Mouse (Mus musculus) kidney, postnatal 0 days (tissue): ENCODE data around the gene Tubgcp3. TPM values are rescaled to one million over a fixed set of nuclear protein-coding genes. Genes with fewer than 3 reads are reported as not detected.
"Not testable (repeated sequence)": the region's sequence is repeated elsewhere in the genome, so short reads cannot be mapped to it uniquely, and the experiment has no call there.

Experiments used
- ATAC-seq: fragments of 200-750 bp; cut with Nextera tagmentation; replicated peaks from 2 replicates; pipeline ENCODE4 v1.8.0; 2017; ENCODE audit warnings: low read depth, moderate number of reproducible peaks, moderate TSS enrichment, moderate library complexity; ENCODE audit not compliant: low FRiP score
- DNase-seq: peaks from one replicate; pipeline ENCODE4 v3.0.0-alpha.2; 2016; ENCODE audit warnings: low spot score
- H3K27ac ChIP-seq: fragments of 300-500 bp; sonication (generic); 2 replicates; pipeline ENCODE4 v1.5.1; 2014; ENCODE audit warnings: mild to moderate bottlenecking
- H3K27me3 ChIP-seq: fragments of 300-500 bp; sonication (generic); 2 replicates; pipeline ENCODE4 v1.6.1; 2014; ENCODE audit warnings: low read length, mixed read lengths; ENCODE audit not compliant: insufficient read depth
- H3K36me3 ChIP-seq: fragments of 300-500 bp; sonication (generic); 2 replicates; pipeline ENCODE4 v1.6.1; 2014; ENCODE audit warnings: low read length, mixed read lengths; ENCODE audit not compliant: insufficient read depth
- H3K4me1 ChIP-seq: fragments of 300-500 bp; sonication (generic); replicated peaks from 2 replicates; pipeline ENCODE4 v1.6.1; 2014; ENCODE audit warnings: antibody characterized with exemption, low read length, mixed read lengths; ENCODE audit not compliant: insufficient read depth
- H3K4me2 ChIP-seq: fragments of 300-500 bp; sonication (generic); 2 replicates; pipeline ENCODE4 v1.6.1; 2014; ENCODE audit warnings: mild to moderate bottlenecking, low read length, moderate library complexity, mixed read lengths
- H3K4me3 ChIP-seq: fragments of 300-500 bp; sonication (generic); replicated peaks from 2 replicates; pipeline ENCODE4 v1.5.1; 2014; ENCODE audit warnings: low read depth, low read length
- H3K9ac ChIP-seq: fragments of 300-500 bp; sonication (generic); 2 replicates; pipeline ENCODE4 v1.6.1; 2014; ENCODE audit warnings: low read depth, low read length
- H3K9me3 ChIP-seq: fragments of 300-500 bp; sonication (generic); replicated peaks from 2 replicates; pipeline ENCODE4 v1.6.1; 2016; ENCODE audit warnings: low read length, inconsistent platforms, mixed read lengths
- CTCF ChIP-seq: IDR thresholded peaks from 2 replicates; pipeline ENCODE4 v1.5.1; 2016; ENCODE audit warnings: antibody characterized with exemption, low read depth, mild to moderate bottlenecking, moderate library complexity
- WGBS: fragments of 180-500 bp; shearing (Covaris S2); extraction: QIAGEN DNeasy Blood & Tissue Kit; methylation state at CpG from one replicate; pipeline ENCODE4 v1.1.7; 2014; 5-methylcytosine and 5-hydroxymethylcytosine counted together
- polyA plus RNA-seq: library from polyadenylated mRNA; unstranded; fragments of >200 nt; fragmentation: Nextera tagmentation; extraction: Ambion mirVana; gene quantifications from 2 replicates; pipeline ENCODE4 v1.2.1, GENCODE M21; 2015

The Tubgcp3 gene
- polyA plus RNA-seq, 1 experiment from 2014 or later = 28.4 TPM

- ATAC-seq (no peak), DNase-seq (no peak)
- Histone ChIP-seq H3K36me3 (no peaks in the 10 kb centered on the region), H3K4me2 (no peak overlapping the region), H3K4me3 (no peak overlapping the region), H3K27ac (no peak overlapping the region), H3K27me3 (no peaks in the 10 kb centered on the region), H3K9ac (no peak overlapping the region), H3K4me1 (no peaks in the 10 kb centered on the region), H3K9me3 (no peaks in the 10 kb centered on the region)
- WGBS = 26% methylated on average over 3 of the region's 3 CpGs
- TF ChIP-seq CTCF = no peak
These were observed 26.7 kb upstream of the Tubgcp3 start for GRCm38 (mm10) chr8:12698660-12699277.

- DNase-seq (no peak), ATAC-seq (no peak)
- TF ChIP-seq CTCF = no peak
- H3K4me3 ChIP-seq = no peak overlapping the region
- H3K4me1 ChIP-seq = no peaks in the 10 kb centered on the region
- H3K27ac ChIP-seq = no peak overlapping the region
- H3K36me3 ChIP-seq = no peaks in the 10 kb centered on the region
- no peak overlapping the region for H3K4me2 ChIP-seq
- H3K9me3 ChIP-seq = no peaks in the 10 kb centered on the region
- no peak overlapping the region for H3K9ac ChIP-seq
- WGBS = 62% methylated on average over 7 of the region's 7 CpGs
- no peaks in the 10 kb centered on the region for H3K27me3 ChIP-seq
These were observed 16.8 kb upstream of the Tubgcp3 start for GRCm38 (mm10) chr8:12688851-12689250.

DNA sequence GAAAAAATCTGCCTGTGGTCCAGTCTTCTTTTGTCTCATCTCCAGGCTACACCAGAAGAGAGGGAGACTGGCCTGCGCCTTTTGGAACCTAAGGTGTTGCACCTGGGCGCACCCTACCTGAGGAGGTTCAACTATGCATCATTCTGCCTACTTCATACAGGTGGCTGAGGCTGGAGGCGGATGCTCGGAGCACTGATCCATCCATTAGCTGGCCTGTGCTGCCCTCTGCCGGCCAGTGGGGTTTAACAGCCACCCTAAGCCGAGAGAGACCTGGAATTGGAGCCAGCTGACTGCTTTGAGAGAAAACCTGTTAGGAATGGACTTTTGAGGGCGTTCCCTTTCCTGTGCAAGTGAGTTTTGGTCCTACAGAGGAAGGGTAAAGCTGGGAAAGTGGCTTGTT, 5.5 kb upstream of the Tubgcp3 start:
- Histone ChIP-seq H3K4me1 (no peaks in the 10 kb centered on the region), H3K9ac (no peak overlapping the region), H3K36me3 (no peaks in the 10 kb centered on the region), H3K4me3 (no peak overlapping the region), H3K27ac (no peak overlapping the region), H3K4me2 (no peak overlapping the region), H3K27me3 (no peaks in the 10 kb centered on the region), H3K9me3 (no peaks in the 10 kb centered on the region)
- WGBS = 5% methylated on average over 7 of the region's 7 CpGs
- ATAC-seq (peak; percentile 72), DNase-seq (peak; percentile 83)
- TF ChIP-seq CTCF = peak; percentile 93

- H3K36me3 ChIP-seq = no peaks in the 10 kb centered on the region
- WGBS = under 1% methylated on average over 38 of the region's 38 CpGs
- peak; percentile 77 for ATAC-seq
These were observed 484 bp downstream of the Tubgcp3 start for GRCm38 (mm10) chr8:12671473-12672055.

DNA sequence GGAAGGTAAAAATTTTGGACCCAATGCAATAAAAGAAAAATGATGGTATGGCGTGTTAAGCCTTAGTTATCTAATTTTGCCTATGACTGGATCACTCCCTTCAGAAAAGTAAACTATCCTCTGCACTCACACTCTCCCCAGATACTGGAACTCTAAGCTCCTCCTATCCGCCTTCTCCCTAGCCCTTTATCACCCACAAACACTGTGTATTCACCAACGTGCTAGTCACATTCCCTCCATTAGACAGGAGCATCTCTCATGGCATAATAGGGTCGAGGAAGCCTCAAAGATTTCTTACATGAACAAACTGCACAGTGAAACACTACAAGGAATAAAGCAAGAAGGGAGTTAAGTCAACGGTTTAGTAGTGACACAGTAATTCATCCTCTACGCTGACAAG, 1.1 kb downstream of the Tubgcp3 start:
- H3K4me2 ChIP-seq = peak overlapping the region; percentile 88
- 31% methylated on average over 6 of the region's 6 CpGs for WGBS
- DNase-seq = no peak
- no peak for ATAC-seq
- H3K36me3 ChIP-seq = no peaks in the 10 kb centered on the region
- H3K9ac ChIP-seq = peak overlapping the region; percentile 92; the same call in 1 of the 2 replicates
- no peaks in the 10 kb centered on the region for H3K4me1 ChIP-seq
- no peak overlapping the region for H3K27ac ChIP-seq
- no peak for TF ChIP-seq CTCF
- H3K27me3 ChIP-seq = no peaks in the 10 kb centered on the region
- peak overlapping the region; percentile 98 for H3K4me3 ChIP-seq
- H3K9me3 ChIP-seq = no peaks in the 10 kb centered on the region

More at GRCm38 (mm10) chr8:12671473-12672055, 484 bp downstream of the Tubgcp3 start:
- Histone ChIP-seq H3K9ac (peak overlapping the region; percentile 92), H3K27me3 (no peaks in the 10 kb centered on the region), H3K27ac (no peak overlapping the region; the same call in 1 of the 2 replicates), H3K4me2 (peak overlapping the region; percentile 88), H3K4me1 (no peaks in the 10 kb centered on the region), H3K9me3 (no peaks in the 10 kb centered on the region), H3K4me3 (peak overlapping the region; percentile 98)
- no peak for TF ChIP-seq CTCF
- peak; percentile 20 for DNase-seq

DNA sequence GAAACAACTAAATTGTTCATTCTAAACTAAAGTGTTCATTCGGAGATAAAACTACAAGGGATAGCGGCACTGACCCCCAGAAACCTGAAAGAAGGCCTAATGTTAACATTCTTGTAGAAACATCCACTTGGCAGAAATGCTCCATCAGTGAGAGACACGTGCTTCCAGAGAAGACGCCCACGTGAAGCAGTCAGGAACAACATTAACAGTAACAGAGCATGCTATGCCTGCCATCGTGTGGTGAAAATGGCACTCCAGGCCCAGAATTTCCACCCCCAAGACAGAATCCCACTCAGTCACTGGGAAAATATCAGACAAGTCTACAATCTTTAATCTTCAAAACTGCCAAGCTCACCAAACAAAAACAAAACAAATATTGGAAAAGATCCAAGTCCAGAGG, 3.2 kb downstream of the Tubgcp3 start:
- no peak for TF ChIP-seq CTCF
- no peak for ATAC-seq
- no peak overlapping the region for H3K27ac ChIP-seq
- no peak overlapping the region for H3K4me2 ChIP-seq
- H3K27me3 ChIP-seq = no peaks in the 10 kb centered on the region
- no peak overlapping the region for H3K4me3 ChIP-seq
- H3K9ac ChIP-seq = no peak overlapping the region
- H3K9me3 ChIP-seq = no peaks in the 10 kb centered on the region
- 89% methylated on average over 6 of the region's 6 CpGs for WGBS
- H3K4me1 ChIP-seq = no peaks in the 10 kb centered on the region
- DNase-seq = no peak
- H3K36me3 ChIP-seq = no peaks in the 10 kb centered on the region

GRCm38 (mm10) chr8:12666530-12666929, 5.5 kb downstream of the Tubgcp3 start:
- WGBS = 81% methylated on average over 3 of the region's 3 CpGs
- H3K4me3 ChIP-seq, H3K27ac ChIP-seq, DNase-seq, H3K27me3 ChIP-seq, H3K36me3 ChIP-seq, H3K4me2 ChIP-seq, ATAC-seq, H3K9ac ChIP-seq, H3K4me1 ChIP-seq, H3K9me3 ChIP-seq: not testable (repeated sequence)
